Mouse (Mus musculus) lung, postnatal 14 days (tissue): ENCODE data around the gene Hif3a.
A peak's percentile ranks its signal among the peaks of the same experiment; 100 is the strongest.

Experiments used
- DNase-seq: peaks from one replicate; pipeline ENCODE4 v3.0.0; 2021

Hif3a gene

GRCm38 (mm10) chr7:17024141-17024540 is 38.1 kb downstream of the Hif3a start:
- peak; percentile 61 for DNase-seq

- no peak for DNase-seq
These were observed 38.5 kb downstream of the Hif3a start for GRCm38 (mm10) chr7:17023701-17024100.

GRCm38 (mm10) chr7:17022176-17022575 is 40.1 kb downstream of the Hif3a start:
- no peak for DNase-seq

GRCm38 (mm10) chr7:17019426-17020166 is 42.6 kb downstream of the Hif3a start:
- DNase-seq: no peak

GRCm38 (mm10) chr7:17017921-17018320 is 44.3 kb downstream of the Hif3a start:
- DNase-seq: no peak

- peak; percentile 84 for DNase-seq
These were observed 45.2 kb downstream of the Hif3a start for GRCm38 (mm10) chr7:17017036-17017435.

GRCm38 (mm10) chr7:17015381-17015780 is 46.8 kb downstream of the Hif3a start:
- no peak for DNase-seq

- DNase-seq: no peak
These were observed 50.2 kb downstream of the Hif3a start for GRCm38 (mm10) chr7:17011909-17012590.

- no peak for DNase-seq
These were observed 52.2 kb downstream of the Hif3a start for GRCm38 (mm10) chr7:17010010-17010347.

GRCm38 (mm10) chr7:17009326-17010009 is 52.8 kb downstream of the Hif3a start:
- no peak for DNase-seq

GRCm38 (mm10) chr7:17007300-17007699 is 54.9 kb downstream of the Hif3a start:
- DNase-seq: no peak

GRCm38 (mm10) chr7:17004716-17005115 is 57.5 kb downstream of the Hif3a start:
- DNase-seq: no peak

GRCm38 (mm10) chr7:17003230-17003960 is 58.8 kb downstream of the Hif3a start:
- no peak for DNase-seq

- peak; percentile 87 for DNase-seq
These were observed 59.6 kb downstream of the Hif3a start for GRCm38 (mm10) chr7:17002375-17003195.

GRCm38 (mm10) chr7:16999650-17000049 is 62.6 kb downstream of the Hif3a start:
- DNase-seq: peak; percentile 91

- DNase-seq: no peak
These were observed 63.0 kb downstream of the Hif3a start for GRCm38 (mm10) chr7:16999233-16999632.

- no peak for DNase-seq
These were observed 66.9 kb downstream of the Hif3a start for GRCm38 (mm10) chr7:16995345-16995744.

- no peak for DNase-seq
These were observed 67.8 kb downstream of the Hif3a start for GRCm38 (mm10) chr7:16994400-16994799.

- peak; percentile 75 for DNase-seq
These were observed 68.4 kb downstream of the Hif3a start for GRCm38 (mm10) chr7:16993651-16994399.

GRCm38 (mm10) chr7:16992451-16992807 is 69.8 kb downstream of the Hif3a start, which contains the start of gene Ccdc8:
Gene Ccdc8, plus strand, starts transcription at chr7:16992708.
- DNase-seq: no peak

GRCm38 (mm10) chr7:16991681-16992450 is 70.4 kb downstream of the Hif3a start:
- DNase-seq: no peak
